Mouse (Mus musculus): ENCODE measurements at regions not wholly inside any gene's neighbourhood (a gene's known extent, or its start where the extent isn't known, plus 50 kb on each side); places are given as distances from the start of the nearest gene placed in this dataset.

DNA sequence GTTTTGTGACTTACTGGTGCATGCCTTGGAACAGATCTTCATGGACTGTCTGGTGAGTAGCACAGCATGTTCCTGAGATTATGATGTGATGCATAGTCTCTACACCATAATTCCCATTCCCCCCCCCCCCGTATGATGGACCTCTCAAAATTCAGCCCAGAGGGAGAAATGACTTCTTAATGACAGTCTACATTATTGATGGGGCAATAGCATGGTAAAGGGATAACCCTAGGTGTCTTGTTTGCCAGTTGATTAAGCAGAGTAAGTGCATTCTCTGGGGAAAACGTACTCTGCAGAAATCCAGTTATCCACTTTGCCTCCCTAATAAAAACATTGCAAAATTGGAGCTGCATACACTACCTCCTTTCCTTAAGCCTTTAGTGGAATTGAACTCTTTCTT is 684.7 kb downstream of the Stpg2 start:
- no peak for DNase-seq

DNA sequence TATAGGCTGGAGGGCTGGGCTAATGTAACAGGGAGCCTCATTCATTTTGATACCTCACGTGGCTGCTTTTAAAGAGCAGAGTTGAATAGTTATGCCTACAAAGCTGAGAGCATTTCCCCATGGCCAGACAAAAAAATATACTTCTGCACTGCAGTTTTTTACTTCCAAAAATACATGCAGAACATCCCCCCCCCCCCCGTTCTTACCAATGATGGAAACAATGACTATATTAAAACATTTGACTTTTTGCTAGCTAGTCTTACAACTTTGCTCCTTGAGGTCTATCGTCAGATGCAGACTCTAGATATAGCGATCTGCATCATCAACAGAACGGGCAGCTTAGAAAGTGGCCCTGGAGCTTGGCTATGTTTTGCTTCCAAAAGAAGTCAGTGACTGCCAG is 692.4 kb downstream of the Stpg2 start:
- DNase-seq, result no peak

DNA sequence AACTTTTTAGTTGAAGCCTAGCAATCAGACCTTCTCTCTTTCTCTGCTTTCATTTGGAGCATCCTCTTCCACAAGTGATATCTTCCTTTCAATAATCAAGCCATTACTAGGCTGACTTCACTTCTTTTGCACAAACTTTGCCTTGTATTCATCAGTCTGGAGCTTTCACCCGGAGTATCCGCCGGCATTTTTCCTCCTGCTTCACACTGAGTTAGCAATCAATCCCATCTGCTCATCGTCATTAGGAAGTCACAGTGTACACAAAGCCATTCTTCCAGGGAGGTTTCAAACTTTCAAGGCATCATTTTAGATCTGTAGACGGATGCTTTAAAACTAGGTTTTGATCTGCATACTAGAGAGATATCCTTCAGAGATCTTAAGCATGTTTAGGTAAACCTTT is 693.7 kb downstream of the Stpg2 start:
- peak; percentile 45 for DNase-seq

DNA sequence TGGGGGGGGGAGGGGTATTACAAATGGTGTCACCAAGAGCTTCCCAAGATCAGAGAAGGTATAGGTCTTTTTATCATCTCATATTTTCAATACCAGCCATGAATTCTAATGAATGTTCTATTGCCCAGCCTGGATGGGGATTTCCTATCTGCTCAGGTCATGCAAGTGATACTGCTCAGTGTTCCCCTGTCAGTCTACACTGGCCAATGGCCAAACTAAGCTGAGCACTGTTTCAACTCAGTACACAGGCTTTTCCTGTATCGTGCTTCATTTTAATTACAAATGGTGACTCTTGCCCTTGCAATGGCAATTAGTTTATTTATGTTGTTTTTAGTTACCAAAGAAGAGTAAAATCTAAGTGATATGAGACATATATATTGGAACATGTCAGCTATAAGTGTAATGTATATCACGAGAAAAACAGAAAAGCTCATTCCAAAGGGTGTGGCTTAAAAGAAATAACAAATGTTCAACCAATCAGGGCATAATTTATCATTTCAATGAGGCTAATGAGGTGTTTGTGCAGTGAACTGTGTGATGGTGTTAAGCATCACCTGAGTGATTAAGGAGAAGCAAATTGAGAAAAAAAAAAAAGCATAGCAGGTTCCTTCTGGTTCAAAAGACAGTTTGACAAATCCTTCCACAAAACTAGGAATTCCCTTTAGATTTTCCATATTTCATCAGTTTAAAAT is 708.3 kb downstream of the Stpg2 start:
- no peak for DNase-seq

DNA sequence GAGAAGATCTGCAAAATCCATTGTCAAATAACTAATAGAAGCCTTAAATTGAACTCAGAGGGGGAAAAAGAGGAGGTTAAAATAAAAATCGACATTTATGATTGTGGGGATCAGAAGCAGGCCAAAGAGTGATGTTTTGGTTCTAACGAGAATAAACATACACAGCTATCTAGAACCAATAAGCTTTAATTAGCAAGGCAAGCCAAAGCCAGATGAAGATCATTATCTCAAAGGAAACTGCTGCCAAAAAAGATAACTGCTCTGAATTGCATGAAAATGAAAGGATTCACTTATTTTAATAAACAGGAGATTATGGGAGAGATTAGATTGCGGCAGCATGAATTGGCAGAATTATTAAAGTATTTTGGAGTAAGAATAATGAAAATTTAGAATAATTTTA is 716.8 kb downstream of the Stpg2 start:
- no peak for DNase-seq

DNA sequence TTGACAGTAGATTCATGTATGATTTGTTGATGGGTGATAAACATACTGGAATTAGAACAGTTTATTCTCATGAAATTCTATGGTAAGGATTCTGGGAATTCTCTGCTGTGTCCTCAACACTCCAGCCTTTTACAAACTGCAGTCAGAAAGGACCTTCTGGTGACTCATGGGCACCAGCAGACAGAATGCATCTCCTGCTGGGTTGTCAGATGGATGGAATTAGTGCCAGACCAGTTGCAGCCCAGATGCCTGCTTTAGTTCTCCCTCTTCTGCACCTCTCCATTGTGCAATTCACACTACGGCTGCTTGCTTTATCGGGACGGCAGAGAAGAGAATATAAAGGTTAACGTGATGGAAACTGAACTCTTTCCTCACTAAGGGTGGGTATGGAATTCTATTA is 727.5 kb downstream of the Stpg2 start:
- DNase-seq, result peak; percentile 7

DNA sequence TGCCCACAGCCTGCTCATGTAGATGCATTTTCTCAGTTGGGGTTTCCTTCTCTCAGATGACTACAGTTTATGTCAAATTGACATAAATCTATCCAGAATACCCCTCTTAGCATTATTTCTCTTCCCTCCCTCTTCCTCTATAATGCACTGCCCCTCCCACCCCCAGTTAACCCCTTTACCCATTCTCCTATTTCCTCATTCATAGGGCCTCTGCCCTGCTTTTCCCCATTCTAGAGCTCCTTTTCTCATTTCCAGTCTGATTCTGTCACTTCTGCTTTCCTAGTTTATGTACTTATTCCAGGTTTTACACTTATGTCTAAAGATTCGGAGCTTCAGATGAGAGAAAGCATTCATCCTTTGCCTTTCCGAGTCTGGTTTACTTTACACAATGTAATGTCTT is 740.7 kb downstream of the Stpg2 start:
- no peak for DNase-seq

DNA sequence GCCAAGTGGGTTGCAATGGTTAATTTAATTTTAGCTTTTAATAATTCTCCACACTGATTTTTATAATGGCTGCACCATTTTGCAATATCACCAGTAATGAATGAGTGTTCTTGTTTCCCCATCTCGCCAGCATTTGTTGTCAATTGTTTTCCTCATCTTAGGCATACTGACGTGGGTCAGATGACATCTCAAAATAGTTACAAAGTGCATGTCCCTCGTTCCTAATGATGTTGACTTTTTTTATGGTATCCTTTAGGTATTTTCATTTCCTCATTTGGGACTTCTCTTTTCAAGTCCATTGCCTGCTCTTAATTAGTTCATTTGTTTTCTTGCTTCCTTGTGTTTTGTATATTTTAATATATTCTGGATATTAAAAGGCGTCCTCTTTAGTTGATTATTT is 741.8 kb downstream of the Stpg2 start:
- DNase-seq, result no peak

DNA sequence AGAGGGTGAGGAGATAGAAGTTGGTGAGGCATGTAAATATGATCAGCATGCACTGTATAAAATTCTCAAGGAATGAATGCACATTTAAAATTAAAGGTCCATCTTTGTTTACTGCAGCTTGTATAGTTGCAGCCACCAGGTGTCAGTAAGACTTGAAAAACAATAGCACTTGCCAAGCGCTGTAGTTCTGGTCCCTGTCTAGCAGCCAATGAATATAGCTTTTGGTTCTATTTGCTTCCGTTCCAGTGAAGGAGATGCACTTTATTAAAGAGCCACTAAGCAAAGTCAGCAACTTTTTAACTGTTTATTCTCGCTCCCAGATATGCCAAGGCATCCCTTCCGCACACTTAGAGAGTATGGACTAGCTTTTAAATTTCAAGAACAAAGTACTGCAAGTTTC is 743.6 kb downstream of the Stpg2 start:
- DNase-seq, result peak; percentile 21

DNA sequence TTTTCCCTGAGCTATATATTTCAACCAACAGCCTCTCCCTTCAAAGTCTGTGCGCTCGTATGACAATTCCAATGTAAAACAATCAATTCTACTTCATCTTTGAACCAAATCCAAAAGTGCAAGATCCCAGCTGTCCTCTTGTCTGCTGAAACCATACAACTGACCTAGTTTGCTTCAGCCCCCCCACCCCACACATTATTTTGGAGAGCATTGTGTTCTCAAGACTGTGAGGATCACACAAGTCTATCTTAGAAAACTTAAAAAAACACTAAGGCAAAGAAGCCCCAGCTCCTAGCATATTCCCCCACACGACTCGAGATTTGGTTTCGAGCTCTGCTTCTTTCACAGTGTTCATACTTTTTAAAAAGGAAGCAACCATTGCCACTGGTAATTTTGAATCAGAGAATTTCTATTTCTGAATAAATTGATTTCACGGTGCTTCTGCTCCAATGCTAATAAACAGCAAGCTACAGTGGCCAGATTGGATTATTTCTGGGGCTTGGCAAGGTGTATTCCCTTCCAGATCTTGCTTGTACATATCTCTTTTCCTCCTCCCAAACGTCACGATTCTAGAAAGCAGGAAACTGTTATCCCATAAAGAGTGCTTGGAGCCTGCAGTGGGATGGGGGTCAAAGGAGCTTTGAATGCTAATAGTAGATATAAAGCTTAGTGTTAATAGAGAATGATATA is 744.7 kb downstream of the Stpg2 start:
- DNase-seq, result no peak

DNA sequence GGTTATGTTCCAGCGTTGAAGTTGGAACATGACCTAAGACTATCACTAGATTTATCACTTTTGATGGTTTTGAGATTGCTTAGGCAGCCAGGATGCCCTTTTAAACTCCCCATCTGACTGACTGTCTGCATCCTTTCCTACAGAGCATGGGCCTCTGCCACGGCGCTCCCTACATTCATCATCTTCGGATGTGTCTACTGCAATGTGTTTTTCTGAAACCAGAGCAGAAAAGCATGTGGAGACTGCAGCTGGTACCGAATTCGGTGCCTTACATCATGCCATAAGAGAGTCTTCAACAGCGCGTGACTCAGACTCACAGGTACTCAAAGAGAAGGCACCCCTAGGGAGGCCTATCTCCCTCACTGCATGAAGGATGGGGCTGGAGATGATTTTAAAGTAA is 746.0 kb downstream of the Stpg2 start:
- DNase-seq, result no peak

DNA sequence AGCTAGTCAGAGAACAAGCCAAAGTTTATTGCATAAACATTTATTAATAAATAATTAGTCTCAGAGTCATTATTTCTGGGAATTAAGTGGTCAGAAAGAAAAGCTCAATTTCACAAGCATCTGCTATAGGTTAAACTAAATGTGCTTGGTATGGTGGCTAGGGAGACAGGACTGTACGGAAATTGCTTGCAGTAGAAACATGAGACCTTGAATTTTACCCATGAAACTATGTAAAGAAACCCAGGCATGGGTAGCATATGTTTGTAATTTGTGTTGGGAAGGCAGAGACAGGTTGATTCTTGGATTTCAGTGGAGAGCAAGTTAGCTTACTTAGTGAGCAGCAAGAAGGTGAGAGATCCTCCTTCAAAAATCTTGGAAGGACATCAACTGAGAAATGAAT is 772.7 kb downstream of the Stpg2 start:
- DNase-seq, result peak; percentile 16

DNA sequence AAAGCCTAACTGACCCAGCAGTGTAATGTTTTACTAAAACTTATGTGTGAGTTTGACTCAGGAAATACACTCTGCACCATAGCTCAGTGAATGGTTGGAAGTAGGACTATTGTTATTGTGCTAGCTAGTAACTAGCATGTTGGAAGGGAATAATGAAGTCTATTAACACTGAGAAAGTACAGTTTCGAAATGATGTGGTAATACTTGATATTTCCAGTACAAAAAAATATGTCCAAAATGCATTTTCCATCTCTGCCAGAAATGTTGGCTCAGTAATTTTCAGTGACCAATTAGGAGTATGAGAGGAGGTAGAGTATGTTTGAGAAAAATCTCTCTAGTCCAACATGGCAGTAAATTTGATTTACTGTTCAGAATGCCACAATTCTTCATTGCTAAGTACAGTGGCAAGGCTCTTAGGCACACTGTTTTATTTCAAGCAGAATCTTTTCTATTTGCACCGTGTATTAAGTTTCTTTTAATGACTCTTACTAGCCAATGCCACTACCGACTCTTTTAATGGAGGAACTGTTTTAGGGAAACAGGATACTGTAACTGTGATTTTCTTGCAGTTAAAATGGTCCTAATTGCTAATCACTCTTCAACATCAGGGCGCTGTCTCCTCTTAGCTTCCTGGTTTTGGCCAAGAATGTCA is 780.5 kb downstream of the Stpg2 start:
- DNase-seq, result no peak

DNA sequence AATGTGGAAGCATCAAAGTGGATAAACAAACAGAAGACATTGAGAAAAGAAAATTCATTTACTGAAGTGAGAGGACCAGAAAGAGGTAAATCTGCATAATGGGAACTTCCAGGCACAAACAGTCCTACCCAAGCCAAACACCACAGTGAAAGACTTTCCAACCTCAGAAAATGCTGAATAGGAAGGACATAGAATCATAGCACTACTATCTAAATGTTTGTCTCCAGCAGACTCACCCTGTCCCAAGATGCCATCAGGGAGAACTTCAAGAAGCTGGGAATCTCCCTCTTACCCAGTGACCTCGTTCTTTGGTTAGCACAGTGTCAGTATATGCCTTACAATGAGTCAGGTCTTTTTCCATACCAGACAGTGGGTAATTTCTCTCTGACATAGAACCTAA is 783.4 kb downstream of the Stpg2 start:
- no peak for DNase-seq

DNA sequence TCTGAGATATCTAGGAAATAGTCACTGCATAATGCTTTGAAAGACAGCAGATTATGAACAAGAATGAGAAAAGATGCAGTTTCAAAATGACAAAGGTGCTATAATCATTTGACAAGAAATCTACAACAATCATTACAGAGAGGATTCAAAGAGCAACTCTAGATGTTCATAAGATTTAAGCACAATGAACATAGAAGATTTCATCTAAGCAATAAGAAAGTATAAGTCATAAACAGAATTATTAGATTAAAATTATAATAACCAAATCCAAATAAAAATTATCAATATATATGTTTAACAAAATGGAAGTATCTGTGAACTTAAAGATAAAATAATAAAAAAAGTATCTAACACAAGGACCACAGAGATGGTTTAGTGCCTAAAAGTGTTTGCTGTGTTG is 783.9 kb downstream of the Stpg2 start:
- DNase-seq, result no peak

DNA sequence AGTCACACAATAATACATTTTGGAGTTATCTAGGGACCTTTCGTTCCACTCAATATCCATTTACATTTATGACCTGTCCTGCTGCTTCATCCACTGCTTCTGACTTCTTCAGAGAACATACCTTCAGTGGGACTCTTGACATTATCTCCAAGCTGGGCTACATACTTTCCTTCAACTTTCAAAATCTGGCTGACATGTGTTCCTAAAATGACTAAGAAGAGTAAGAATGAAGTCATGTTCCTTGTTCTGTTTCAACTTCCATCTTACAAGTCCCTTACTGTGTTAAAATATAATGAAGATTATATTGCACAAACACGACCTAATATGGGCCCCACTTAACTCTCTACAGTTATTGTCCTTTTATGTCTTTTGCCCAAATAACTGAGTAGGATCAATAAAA is 807.0 kb downstream of the Stpg2 start:
- DNase-seq, result no peak

DNA sequence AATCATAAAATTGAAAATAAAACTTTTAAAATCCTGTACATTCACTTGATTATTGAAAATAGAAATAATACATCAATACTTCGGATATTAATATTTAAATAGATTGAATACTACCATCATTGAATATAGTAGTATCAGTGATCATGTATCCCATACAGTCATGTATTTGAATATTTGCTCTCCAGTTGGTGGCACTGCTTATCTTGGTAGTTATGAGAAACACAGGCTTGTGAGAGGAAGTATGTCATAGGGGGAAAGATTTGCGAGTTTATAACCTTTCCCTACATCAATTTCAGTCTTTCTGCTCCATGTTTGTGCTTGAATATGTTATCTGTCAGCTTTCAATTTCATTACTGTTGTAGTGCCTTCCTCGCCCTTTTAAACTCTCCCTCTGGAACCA is 828.6 kb downstream of the Stpg2 start:
- DNase-seq, result no peak

DNA sequence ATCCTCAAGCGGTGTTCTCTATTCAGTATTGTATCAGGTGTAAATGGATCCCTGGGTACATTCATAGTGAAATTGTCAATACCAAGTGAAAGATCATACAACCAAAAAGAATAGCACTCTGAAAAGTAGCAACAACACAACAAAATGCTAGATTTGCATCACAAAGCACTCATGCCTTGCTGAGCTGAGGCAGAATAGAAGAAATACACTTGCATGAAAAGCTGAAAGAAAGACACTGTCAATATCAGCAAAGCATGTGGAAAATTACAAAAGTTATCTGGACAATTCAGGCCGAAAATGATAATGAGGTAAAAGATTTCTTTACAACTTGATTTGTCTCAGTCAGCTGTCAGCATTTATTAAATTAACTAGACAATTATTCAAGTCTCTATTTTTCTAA is 829.6 kb downstream of the Stpg2 start:
- DNase-seq, result no peak

DNA sequence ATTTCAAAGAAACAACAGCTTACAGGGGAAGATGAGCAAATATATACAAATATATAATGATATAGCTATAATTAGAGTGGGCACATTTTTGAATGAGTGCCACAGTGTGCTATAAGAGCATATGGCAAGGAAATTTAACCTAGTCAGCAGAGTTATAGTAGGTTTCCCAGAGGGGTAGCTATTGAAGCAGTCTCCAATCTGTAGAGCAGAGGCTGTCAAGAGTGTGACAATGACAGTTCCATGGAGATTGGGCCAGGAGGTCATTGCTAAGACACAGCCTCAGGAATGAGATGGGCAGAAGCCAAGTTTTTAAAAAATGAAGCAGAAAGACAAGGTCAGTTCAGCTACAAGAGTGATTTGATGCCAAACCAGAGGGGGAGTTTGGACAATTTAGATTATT is 839.4 kb downstream of the Stpg2 start:
- DNase-seq, result no peak

DNA sequence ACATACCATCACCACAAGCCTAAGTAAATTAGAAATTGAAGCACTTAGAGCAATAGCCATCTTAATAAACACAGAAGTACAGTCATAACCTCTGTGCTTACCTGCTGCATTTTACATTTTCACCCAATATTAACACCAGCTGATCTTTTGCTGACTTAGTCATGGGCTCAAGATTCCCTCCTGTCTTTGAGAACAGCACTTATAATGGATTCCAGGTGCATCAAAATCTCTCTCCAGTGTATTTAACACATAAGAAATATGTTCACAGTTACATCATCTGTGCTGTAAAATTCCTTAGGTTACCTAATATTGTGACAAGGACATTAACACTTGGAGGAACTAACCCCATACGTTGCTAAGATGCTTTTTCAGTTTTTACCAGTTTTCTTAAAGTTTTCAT is 849.1 kb downstream of the Stpg2 start:
- DNase-seq, result no peak

DNA sequence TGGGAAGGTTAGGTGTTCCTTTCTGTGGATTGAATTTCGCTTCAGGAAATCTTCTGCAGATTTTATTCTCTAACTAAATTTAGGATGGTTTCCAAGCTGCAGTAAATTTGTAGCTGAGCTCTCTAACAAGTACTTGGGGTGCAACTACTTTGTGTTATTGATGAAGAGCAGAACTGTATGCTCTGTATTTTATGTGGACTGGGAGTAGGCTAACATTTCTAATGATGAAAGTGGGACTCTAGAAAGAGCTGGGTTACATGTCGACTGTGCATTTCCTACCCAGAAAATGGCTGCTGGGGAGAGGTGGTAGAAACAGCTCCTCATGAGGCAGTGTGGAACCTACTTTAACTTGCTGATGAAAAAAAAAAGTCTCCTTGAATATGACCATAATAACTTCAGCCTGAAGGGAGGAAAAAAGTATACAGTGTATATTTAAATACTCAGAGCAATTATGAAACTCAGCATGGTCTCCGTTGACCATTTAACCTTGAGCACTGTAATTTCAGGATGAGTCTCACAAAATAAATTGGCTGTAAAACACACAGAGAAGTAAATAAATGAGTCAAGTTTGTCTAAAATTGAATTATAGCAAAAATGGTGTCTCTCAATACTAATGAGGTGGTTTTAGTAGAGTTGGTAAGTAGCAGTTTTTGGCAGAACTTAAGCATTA is 852.6 kb downstream of the Stpg2 start:
- DNase-seq, result no peak

DNA sequence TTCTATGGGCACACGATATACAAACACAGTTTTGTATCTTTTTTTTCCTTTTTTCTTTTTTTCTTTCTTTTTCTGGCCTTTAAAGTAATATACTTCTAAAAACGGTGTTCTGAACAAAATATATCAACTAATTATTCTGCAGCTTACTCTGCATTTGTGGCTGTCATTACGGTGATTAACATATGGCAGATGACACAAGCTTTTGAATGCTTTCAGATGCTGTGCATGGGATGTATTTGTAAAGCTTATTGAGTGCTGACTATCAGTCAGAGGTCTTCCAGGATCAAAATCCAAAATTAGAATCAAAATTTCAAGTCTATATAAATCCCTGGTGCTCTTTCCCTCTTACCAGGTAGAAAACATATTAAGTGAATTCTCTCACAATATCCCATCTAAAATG is 853.6 kb downstream of the Stpg2 start:
- no peak for DNase-seq

DNA sequence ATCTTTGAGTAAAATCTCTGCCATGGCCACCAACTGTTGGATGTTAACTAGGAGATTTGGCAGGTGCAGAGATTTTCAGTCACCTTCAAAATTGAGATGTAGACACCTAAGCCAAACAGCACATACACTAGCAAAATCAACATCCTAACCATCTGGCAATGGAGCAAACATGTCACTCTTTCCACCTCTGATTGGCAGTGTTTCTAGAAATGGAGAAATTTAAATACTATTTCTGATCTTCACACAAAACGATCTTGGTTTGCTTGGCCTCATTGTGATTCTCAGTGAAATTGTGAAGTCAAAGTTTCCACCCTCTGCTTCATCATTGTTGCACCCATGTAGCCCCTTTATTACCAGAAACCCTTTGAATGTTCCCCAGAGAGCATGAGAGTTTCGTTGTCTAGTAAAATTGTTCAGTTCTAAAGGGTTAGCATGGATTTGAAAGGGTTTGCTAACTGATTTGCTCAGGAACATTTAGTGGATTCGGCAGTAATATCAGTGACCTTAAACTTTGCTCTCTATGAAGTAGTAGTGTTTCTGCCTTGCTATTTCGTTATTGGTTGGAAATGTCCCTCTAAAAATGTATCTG is 854.1 kb downstream of the Stpg2 start:
- no peak for DNase-seq
